Mouse (Mus musculus) kidney, postnatal 36 days (tissue): Measurements from ENCODE around the gene Rtca.

ENCODE experiments used
- DNase-seq, 2 experiments: peaks; one replicate each; pipeline ENCODE4 v3.0.0; 2021 to 2022; ENCODE audit warnings: mixed read lengths in 2 of 2

Rtca gene

GRCm38 (mm10) chr3:116474602-116475001, 33.4 kb downstream of the Rtca start:
- no peak for DNase-seq

GRCm38 (mm10) chr3:116465709-116466108, 42.3 kb downstream of the Rtca start:
- no peak for DNase-seq

- no peak for DNase-seq
Measured at GRCm38 (mm10) chr3:116464318-116464717, 43.7 kb downstream of the Rtca start.

GRCm38 (mm10) chr3:116461053-116461452, 47.0 kb downstream of the Rtca start:
- no peak for DNase-seq

GRCm38 (mm10) chr3:116454529-116454928, 53.5 kb downstream of the Rtca start:
- no peak for DNase-seq

GRCm38 (mm10) chr3:116450741-116451140, 57.3 kb downstream of the Rtca start:
- no peak for DNase-seq

GRCm38 (mm10) chr3:116444327-116444726, 63.7 kb downstream of the Rtca start:
- no peak for DNase-seq

GRCm38 (mm10) chr3:116442788-116443187, 65.2 kb downstream of the Rtca start:
- no peak for DNase-seq

GRCm38 (mm10) chr3:116441518-116442205, 66.3 kb downstream of the Rtca start:
- DNase-seq: no peak

GRCm38 (mm10) chr3:116440066-116440997, 67.7 kb downstream of the Rtca start:
- DNase-seq: no peak
